Mouse (Mus musculus): ENCODE measurements at regions not wholly inside any gene's neighbourhood (a gene's known extent, or its start where the extent isn't known, plus 50 kb on each side); places are given as distances from the start of the nearest gene placed in this dataset.

GRCm38 (mm10) chr17:62546286-62546685 lies 334.8 kb downstream of the Efna5 start:
- Histone ChIP-seq H3K27me3 (replicated peaks) (no peaks in the 10 kb centered on the region), H3K9ac (replicated peaks) (no peak overlapping the region), H3K4me1 (no peaks in the 10 kb centered on the region), H3K9me3 (replicated peaks) (no peaks in the 10 kb centered on the region), H3K27ac (replicated peaks) (no peak overlapping the region), H3K36me3 (no peaks in the 10 kb centered on the region), H3K4me3 (replicated peaks) (no peak overlapping the region), H3K4me2 (no peak overlapping the region)
- ATAC-seq (ENCODE audit: low FRiP score): no peak
- WGBS: 88% methylated on average over 7 of the region's 7 CpGs

- H3K27me3 ChIP-seq (replicated peaks): no peaks in the 10 kb centered on the region
- H3K4me2 ChIP-seq: peak overlapping the region; percentile 29
- no peaks in the 10 kb centered on the region for H3K4me1 ChIP-seq
- no peak for ATAC-seq (ENCODE audit: low FRiP score)
- H3K9me3 ChIP-seq (replicated peaks): no peaks in the 10 kb centered on the region
- H3K36me3 ChIP-seq: no peaks in the 10 kb centered on the region
- H3K9ac ChIP-seq (replicated peaks): no peak overlapping the region
- 46% methylated on average over 9 of the region's 9 CpGs for WGBS
- H3K4me3 ChIP-seq (replicated peaks): no peak overlapping the region
- H3K27ac ChIP-seq (replicated peaks): no peak overlapping the region
Observed at GRCm38 (mm10) chr17:62545330-62545729, 335.8 kb downstream of the Efna5 start.

- Histone ChIP-seq H3K36me3 (no peaks in the 10 kb centered on the region), H3K4me3 (replicated peaks) (no peak overlapping the region), H3K4me1 (no peaks in the 10 kb centered on the region), H3K9ac (replicated peaks) (no peak overlapping the region), H3K4me2 (no peak overlapping the region), H3K27me3 (replicated peaks) (no peaks in the 10 kb centered on the region), H3K27ac (replicated peaks) (no peak overlapping the region), H3K9me3 (replicated peaks) (no peaks in the 10 kb centered on the region)
- no peak for ATAC-seq (ENCODE audit: low FRiP score)
- WGBS: 85% methylated on average over 18 of the region's 18 CpGs
Observed at GRCm38 (mm10) chr17:62543056-62543975, 337.8 kb downstream of the Efna5 start.

GRCm38 (mm10) chr17:62529911-62530310 lies 351.2 kb downstream of the Efna5 start:
- Histone ChIP-seq H3K27me3 (replicated peaks) (no peaks in the 10 kb centered on the region), H3K27ac (replicated peaks) (no peak overlapping the region), H3K4me2 (no peak overlapping the region), H3K9me3 (replicated peaks) (no peaks in the 10 kb centered on the region), H3K4me3 (replicated peaks) (no peak overlapping the region), H3K4me1 (no peaks in the 10 kb centered on the region), H3K9ac (replicated peaks) (no peak overlapping the region), H3K36me3 (no peaks in the 10 kb centered on the region)
- no peak for ATAC-seq (ENCODE audit: low FRiP score)
- 93% methylated on average over 2 of the region's 2 CpGs for WGBS

- WGBS: 88% methylated on average over 2 of the region's 2 CpGs
- ATAC-seq (ENCODE audit: low FRiP score): no peak
- H3K9ac ChIP-seq (replicated peaks): no peak overlapping the region
Observed at GRCm38 (mm10) chr17:62527556-62527955, 353.6 kb downstream of the Efna5 start.

GRCm38 (mm10) chr17:62513635-62514034 lies 367.5 kb downstream of the Efna5 start:
- Histone ChIP-seq H3K4me2 (no peak overlapping the region), H3K4me3 (replicated peaks) (no peak overlapping the region), H3K4me1 (no peaks in the 10 kb centered on the region), H3K27ac (replicated peaks) (no peak overlapping the region), H3K9ac (replicated peaks) (no peak overlapping the region), H3K36me3 (no peaks in the 10 kb centered on the region), H3K27me3 (replicated peaks) (no peaks in the 10 kb centered on the region), H3K9me3 (replicated peaks) (no peaks in the 10 kb centered on the region)
- no peak for ATAC-seq (ENCODE audit: low FRiP score)
- WGBS: 19% methylated on average over 3 of the region's 3 CpGs

More at GRCm38 (mm10) chr17:62527556-62527955, 353.6 kb downstream of the Efna5 start:
- Histone ChIP-seq H3K9me3 (replicated peaks) (no peaks in the 10 kb centered on the region), H3K36me3 (no peaks in the 10 kb centered on the region), H3K27me3 (replicated peaks) (no peaks in the 10 kb centered on the region), H3K4me3 (replicated peaks) (no peak overlapping the region), H3K27ac (replicated peaks) (no peak overlapping the region), H3K4me2 (no peak overlapping the region), H3K4me1 (no peaks in the 10 kb centered on the region)

- 92% methylated on average over 4 of the region's 4 CpGs for WGBS
- Histone ChIP-seq H3K27me3 (replicated peaks) (no peaks in the 10 kb centered on the region), H3K27ac (replicated peaks) (no peak overlapping the region), H3K9ac (replicated peaks) (no peak overlapping the region), H3K4me3 (replicated peaks) (no peak overlapping the region), H3K4me2 (no peak overlapping the region), H3K4me1 (no peaks in the 10 kb centered on the region), H3K9me3 (replicated peaks) (no peaks in the 10 kb centered on the region), H3K36me3 (no peaks in the 10 kb centered on the region)
- no peak for ATAC-seq (ENCODE audit: low FRiP score)
Observed at GRCm38 (mm10) chr17:62510184-62510583, 370.9 kb downstream of the Efna5 start.

- no peaks in the 10 kb centered on the region for H3K9me3 ChIP-seq (replicated peaks)
- H3K36me3 ChIP-seq: no peaks in the 10 kb centered on the region
- H3K9ac ChIP-seq (replicated peaks): no peak overlapping the region
- H3K4me3 ChIP-seq (replicated peaks): no peak overlapping the region
- no peaks in the 10 kb centered on the region for H3K27me3 ChIP-seq (replicated peaks)
- H3K27ac ChIP-seq (replicated peaks): no peak overlapping the region
- no peak overlapping the region for H3K4me2 ChIP-seq
- ATAC-seq (ENCODE audit: low FRiP score): no peak
- H3K4me1 ChIP-seq: no peaks in the 10 kb centered on the region
- 81% methylated on average over 13 of the region's 13 CpGs for WGBS
Observed at GRCm38 (mm10) chr17:62507766-62508485, 373.2 kb downstream of the Efna5 start.

- Histone ChIP-seq H3K27ac (replicated peaks) (no peak overlapping the region), H3K9ac (replicated peaks) (no peak overlapping the region), H3K27me3 (replicated peaks) (no peaks in the 10 kb centered on the region), H3K4me1 (no peaks in the 10 kb centered on the region), H3K36me3 (no peaks in the 10 kb centered on the region), H3K4me2 (no peak overlapping the region), H3K4me3 (replicated peaks) (no peak overlapping the region), H3K9me3 (replicated peaks) (no peaks in the 10 kb centered on the region)
- WGBS: 71% methylated on average over 6 of the region's 6 CpGs
- no peak for ATAC-seq (ENCODE audit: low FRiP score)
Observed at GRCm38 (mm10) chr17:62504691-62505090, 376.4 kb downstream of the Efna5 start.

- Histone ChIP-seq H3K4me2 (no peak overlapping the region), H3K9me3 (replicated peaks) (no peaks in the 10 kb centered on the region), H3K9ac (replicated peaks) (no peak overlapping the region), H3K36me3 (no peaks in the 10 kb centered on the region), H3K27ac (replicated peaks) (no peak overlapping the region), H3K4me1 (no peaks in the 10 kb centered on the region), H3K27me3 (replicated peaks) (no peaks in the 10 kb centered on the region), H3K4me3 (replicated peaks) (no peak overlapping the region)
- no peak for ATAC-seq (ENCODE audit: low FRiP score)
- WGBS: 94% methylated on average over 5 of the region's 5 CpGs
Observed at GRCm38 (mm10) chr17:62470739-62471138, 410.4 kb downstream of the Efna5 start.

- H3K4me3 ChIP-seq (replicated peaks): no peak overlapping the region
- no peak overlapping the region for H3K4me2 ChIP-seq
- no peak overlapping the region for H3K27ac ChIP-seq (replicated peaks)
- no peaks in the 10 kb centered on the region for H3K36me3 ChIP-seq
- H3K9me3 ChIP-seq (replicated peaks): no peaks in the 10 kb centered on the region
- H3K4me1 ChIP-seq: no peaks in the 10 kb centered on the region
- H3K9ac ChIP-seq (replicated peaks): no peak overlapping the region
- no peaks in the 10 kb centered on the region for H3K27me3 ChIP-seq (replicated peaks)
- ATAC-seq (ENCODE audit: low FRiP score): no peak
- 96% methylated on average over 1 of the region's 1 CpGs for WGBS
Observed at GRCm38 (mm10) chr17:62469367-62469766, 411.8 kb downstream of the Efna5 start.

GRCm38 (mm10) chr17:62468859-62469258 lies 412.3 kb downstream of the Efna5 start:
- WGBS: 84% methylated on average over 7 of the region's 7 CpGs
- no peak for ATAC-seq (ENCODE audit: low FRiP score)
- Histone ChIP-seq H3K27ac (replicated peaks) (no peak overlapping the region), H3K4me1 (no peaks in the 10 kb centered on the region), H3K4me3 (replicated peaks) (no peak overlapping the region), H3K9me3 (replicated peaks) (no peaks in the 10 kb centered on the region), H3K36me3 (no peaks in the 10 kb centered on the region), H3K27me3 (replicated peaks) (no peaks in the 10 kb centered on the region), H3K4me2 (no peak overlapping the region), H3K9ac (replicated peaks) (no peak overlapping the region)

Measured in neural tube, embryonic 15.5 days (tissue).